Mouse (Mus musculus): ENCODE results near the gene Stard9.
"Not testable (repeated sequence)": the region's sequence is repeated elsewhere in the genome, so short reads cannot be mapped to it uniquely, and the experiment has no call there.

Gene Stard9

GRCm38 (mm10) chr2:120652925-120653284 lies 24.0 kb downstream of the Stard9 start:
- no peak for DNase-seq (ENCODE audit: low spot score in 2 of 2)

- no peak for DNase-seq (ENCODE audit: low spot score in 2 of 2)
Measured at GRCm38 (mm10) chr2:120654693-120655092, 25.8 kb downstream of the Stard9 start.

- no peak for DNase-seq (ENCODE audit: low spot score in 2 of 2)
Measured at GRCm38 (mm10) chr2:120655905-120656304, 27.0 kb downstream of the Stard9 start.

GRCm38 (mm10) chr2:120656711-120657110 lies 27.8 kb downstream of the Stard9 start:
- DNase-seq (ENCODE audit: low spot score in 2 of 2) = no peak

DNA sequence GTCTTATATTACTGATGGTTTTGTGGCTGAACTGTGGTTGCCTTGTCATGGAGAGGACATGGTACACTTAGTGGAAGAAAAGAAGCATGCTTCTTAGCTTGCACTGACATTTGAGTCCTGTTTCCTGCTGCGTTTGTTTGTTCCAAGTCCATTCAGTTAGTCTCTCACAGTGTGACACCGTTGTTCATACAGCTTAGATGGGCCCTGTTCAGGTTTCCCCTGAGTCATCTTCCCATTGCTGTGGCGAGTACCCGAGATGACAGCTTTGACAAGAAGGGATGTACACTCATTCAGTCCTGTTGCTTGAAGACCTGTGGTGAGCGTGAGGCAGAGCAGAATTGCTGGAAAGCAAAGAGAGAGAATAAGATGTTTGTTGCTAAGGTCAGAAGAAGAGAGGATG lies 29.6 kb downstream of the Stard9 start:
- DNase-seq (ENCODE audit: low spot score in 2 of 2) = no peak

DNA sequence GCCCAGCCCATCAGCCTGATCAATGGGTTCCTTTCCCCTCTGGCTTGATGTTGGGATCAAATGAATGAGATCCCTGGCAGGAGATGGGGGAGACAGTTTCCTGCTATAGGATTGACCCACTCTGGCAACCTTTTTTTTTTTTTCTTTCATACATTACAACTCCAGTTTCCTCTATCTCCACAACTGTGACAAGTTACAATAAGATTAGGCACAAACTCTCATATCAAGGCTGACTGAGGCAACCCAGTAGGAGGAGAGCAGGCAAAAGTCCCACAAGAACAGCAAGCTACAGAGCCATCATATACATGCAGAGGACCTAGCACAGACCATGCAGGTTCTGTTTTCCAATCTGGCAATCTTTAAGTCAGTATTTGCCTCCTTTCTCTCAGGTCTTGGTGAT lies 30.4 kb downstream of the Stard9 start:
- DNase-seq (ENCODE audit: low spot score in 2 of 2) = no peak

DNA sequence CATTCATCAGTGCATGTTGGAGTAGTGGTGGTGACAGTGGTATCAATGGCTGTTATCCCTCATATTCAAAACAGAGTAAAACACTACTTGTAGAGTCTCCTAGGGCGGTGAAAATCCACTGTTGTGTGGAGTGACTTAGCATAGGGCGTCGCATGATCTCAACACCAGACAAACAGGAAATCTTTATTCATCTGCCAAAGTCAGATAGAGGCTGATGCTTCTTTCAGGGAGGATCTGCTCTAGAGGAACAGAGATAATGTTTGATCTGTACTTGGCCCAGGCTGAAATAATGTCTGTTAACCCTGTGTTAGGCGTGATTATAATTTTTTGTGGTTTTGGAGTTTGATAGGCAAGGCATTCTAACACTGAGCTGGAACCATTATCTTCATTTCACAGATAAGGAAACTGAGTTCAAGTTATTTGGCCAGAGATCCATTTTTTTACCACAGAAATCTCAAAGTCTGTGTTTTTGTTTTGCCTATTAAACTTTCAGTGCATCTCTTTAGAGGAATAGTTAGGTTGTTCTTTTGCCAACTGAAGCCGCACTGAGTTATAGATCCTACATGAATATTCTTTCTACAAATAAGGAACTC lies 31.7 kb downstream of the Stard9 start:
- DNase-seq (ENCODE audit: low spot score in 2 of 2) = no peak

- DNase-seq (ENCODE audit: low spot score in 2 of 2) = no peak
Measured at GRCm38 (mm10) chr2:120662766-120663165, 33.8 kb downstream of the Stard9 start.

GRCm38 (mm10) chr2:120663491-120664154 lies 34.7 kb downstream of the Stard9 start:
- no peak for DNase-seq (ENCODE audit: low spot score in 2 of 2)

DNA sequence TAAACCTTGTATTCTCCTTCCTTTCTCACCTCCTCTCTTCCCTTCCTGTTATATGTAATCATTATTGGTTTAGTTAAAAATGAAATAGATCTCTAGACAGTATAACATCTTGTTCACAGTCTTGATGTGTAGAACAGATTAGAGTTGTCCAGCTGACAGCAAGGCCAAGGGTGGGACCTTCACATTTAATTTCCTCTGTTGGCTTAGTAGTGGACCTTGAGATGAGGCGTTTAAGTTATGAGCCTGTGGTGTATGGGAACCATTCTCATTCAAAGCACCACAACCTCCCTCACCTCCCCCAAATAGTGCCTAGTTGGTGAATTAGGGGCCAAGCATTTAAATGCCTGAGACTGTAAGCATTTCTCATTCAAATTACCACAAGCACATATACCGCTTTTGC lies 38.5 kb downstream of the Stard9 start:
- DNase-seq (ENCODE audit: low spot score in 2 of 2) = no peak

GRCm38 (mm10) chr2:120670253-120670652 lies 41.3 kb downstream of the Stard9 start:
- no peak for DNase-seq (ENCODE audit: low spot score in 2 of 2)

- DNase-seq (ENCODE audit: low spot score in 2 of 2) = not testable (repeated sequence)
Measured at GRCm38 (mm10) chr2:120681151-120681550, 52.2 kb downstream of the Stard9 start.

GRCm38 (mm10) chr2:120697767-120698166 lies 68.8 kb downstream of the Stard9 start:
- DNase-seq (ENCODE audit: low spot score in 2 of 2) = no peak

DNA sequence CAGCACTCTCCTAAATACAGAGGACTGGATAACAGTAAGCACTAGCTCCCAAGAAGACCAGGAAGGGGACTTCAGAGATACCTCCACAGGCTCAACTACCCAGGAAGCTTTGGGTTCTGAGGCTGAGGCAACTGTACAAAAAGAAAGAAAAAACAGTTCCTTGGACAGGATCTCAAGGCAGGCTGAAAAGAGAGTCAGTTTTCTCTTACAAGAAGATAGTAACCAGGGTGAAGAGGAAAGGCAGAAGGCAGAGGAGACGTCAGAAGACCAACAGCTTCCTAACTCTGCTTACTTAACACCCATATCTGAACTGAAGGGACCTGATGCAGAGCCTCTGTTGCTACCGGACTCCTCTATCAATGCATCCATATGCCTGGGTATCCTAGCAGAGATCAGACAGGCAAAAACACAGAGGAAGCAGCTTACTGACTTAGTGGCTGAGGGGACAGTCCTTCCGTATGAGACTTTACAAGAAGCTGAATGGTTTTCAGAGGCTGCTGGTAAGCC lies 71.5 kb downstream of the Stard9 start:
- DNase-seq (ENCODE audit: low spot score in 2 of 2) = no peak

DNA sequence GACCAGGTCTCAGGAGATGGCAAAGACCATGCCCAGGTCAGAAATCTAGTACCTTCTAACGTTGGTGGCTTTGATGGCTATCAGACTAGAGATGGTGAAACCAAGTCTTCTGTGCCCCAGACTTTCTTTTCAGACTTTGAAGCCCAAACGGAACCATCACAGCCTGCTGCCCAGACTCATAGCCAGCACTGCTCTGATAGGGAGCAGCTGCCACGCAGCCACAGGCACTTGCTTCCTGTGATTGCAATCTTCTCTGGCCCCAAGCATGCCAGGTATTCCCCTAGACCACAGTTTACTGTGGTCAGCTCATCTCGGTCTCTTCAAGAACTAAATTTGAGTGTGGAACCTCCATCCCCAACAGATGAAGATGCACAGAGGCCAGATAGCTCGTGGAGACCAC lies 73.8 kb downstream of the Stard9 start:
- DNase-seq (ENCODE audit: low spot score in 2 of 2) = no peak

- no peak for DNase-seq (ENCODE audit: low spot score in 2 of 2)
Measured at GRCm38 (mm10) chr2:120707041-120707440, 78.1 kb downstream of the Stard9 start.

- DNase-seq (ENCODE audit: low spot score in 2 of 2) = no peak
Measured at GRCm38 (mm10) chr2:120710154-120710553, 81.2 kb downstream of the Stard9 start.

GRCm38 (mm10) chr2:120710948-120711347 lies 82.0 kb downstream of the Stard9 start:
- no peak for DNase-seq (ENCODE audit: low spot score in 2 of 2)

DNA sequence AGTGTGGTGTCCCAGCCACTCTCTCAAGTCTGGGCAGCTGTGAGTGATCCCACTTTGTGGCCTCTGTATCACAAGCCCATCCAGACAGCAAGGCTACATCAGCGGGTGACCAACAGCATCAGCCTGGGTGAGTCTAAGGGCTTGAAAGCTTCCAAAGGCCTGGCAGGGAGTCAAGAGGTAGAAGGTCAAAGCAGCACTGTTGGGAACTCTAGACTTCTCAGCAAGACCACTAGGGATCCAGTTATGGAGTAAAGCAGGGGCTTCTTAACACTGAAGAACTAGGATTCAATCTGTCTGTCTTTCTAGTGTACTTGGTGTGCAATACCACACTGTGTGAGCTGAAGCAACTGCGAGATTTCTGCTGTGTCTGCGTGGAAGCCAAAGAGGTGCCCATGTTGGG lies 84.5 kb downstream of the Stard9 start:
- DNase-seq (ENCODE audit: low spot score in 2 of 2) = no peak

GRCm38 (mm10) chr2:120718496-120718895 lies 89.6 kb downstream of the Stard9 start:
- DNase-seq (ENCODE audit: low spot score in 2 of 2) = no peak

DNA sequence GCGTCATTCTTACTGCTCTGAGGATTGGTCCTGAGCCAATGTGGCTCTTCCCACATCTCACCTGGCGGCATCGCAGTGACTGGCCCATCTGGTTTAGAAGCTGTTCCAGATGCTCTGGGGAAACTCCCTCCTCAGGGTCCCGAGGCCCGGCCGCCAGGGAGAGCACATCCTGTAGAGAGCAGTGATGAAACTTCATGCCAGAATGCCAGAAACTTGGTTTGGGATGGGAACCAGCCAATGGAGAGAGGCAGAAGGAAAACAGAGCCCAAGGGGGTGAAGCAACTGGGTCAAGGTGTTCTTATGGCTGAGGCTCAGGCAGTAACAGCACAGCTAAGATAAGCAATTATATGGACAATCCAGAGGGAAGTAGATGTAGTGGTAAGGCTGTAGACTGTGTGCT lies 91.9 kb downstream of the Stard9 start:
- no peak for DNase-seq (ENCODE audit: low spot score in 2 of 2)

DNA sequence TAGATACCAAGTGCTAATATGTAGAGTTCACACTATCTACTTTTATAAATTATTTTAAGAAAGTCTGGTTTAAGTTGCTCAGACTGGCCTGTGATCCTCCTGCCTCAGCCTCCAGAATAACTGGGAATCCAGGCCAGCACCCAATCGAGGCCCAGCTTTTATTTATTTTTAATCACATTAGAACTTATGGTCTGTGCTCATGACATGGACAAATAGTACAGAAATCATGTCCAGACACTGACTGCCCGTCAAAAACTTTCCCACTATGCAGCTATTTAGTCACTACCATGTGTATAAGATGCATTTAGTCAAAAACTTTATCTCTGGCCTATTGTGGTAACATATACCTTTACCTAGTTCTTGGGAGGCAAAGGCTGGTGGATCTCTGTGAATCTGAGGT lies 93.0 kb downstream of the Stard9 start:
- DNase-seq (ENCODE audit: low spot score in 2 of 2) = no peak

- no peak for DNase-seq (ENCODE audit: low spot score in 2 of 2)
Measured at GRCm38 (mm10) chr2:120722491-120722890, 93.6 kb downstream of the Stard9 start.

GRCm38 (mm10) chr2:120723621-120724020 lies 94.7 kb downstream of the Stard9 start:
- no peak for DNase-seq (ENCODE audit: low spot score in 2 of 2)

Data from frontal cortex, postnatal 10 days (tissue).